Mouse (Mus musculus) T-cell, adult 2 months (primary cell): Measurements from ENCODE around the gene 8030474K03Rik.
"Not testable (repeated sequence)": the region's sequence is repeated elsewhere in the genome, so short reads cannot be mapped to it uniquely, and the experiment has no call there.

ENCODE experiments used
- DNase-seq: peaks from one replicate; pipeline ENCODE4 v3.0.0; 2022; ENCODE audit warnings: low spot score

The 8030474K03Rik gene

DNA sequence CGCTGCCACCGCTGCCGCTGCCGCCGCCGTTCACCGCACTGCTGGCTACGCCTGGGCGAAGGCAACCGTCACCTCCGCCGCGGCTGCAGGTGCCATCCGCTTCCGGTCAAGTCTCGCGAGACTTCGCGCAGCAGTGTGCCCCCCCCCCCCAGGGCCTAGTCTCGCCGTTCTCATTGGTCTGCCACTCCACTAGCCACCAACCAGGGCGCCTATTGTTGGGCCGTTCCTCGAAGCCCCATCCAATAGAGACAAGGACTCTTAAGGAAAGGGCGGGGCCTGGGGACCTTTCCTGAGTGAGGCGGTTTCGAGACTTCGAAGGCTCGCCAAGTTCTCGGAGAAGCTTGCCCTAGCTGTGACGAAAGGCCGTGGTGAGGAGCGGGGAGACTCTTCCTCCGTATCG is at the start of gene 8030474K03Rik, which contains the start of gene Gm4779:
TSS of gene 8030474K03Rik (plus strand) at position 315 of the 400 bp plus-strand sequence.
TSS of gene Gm4779 (minus strand) at position 82 of the 400 bp plus-strand sequence.
- DNase-seq = no peak

GRCm38 (mm10) chrX:101750144-101750543 is 44.3 kb upstream of the 8030474K03Rik start:
- DNase-seq = no peak

- no peak for DNase-seq
Observed at GRCm38 (mm10) chrX:101754478-101754877, 40.0 kb upstream of the 8030474K03Rik start.

- no peak for DNase-seq
Observed at GRCm38 (mm10) chrX:101764621-101765020, 29.8 kb upstream of the 8030474K03Rik start.

GRCm38 (mm10) chrX:101765111-101765510 is 29.3 kb upstream of the 8030474K03Rik start:
- DNase-seq = no peak

GRCm38 (mm10) chrX:101767280-101767679 is 27.2 kb upstream of the 8030474K03Rik start:
- DNase-seq = peak; percentile 18

DNA sequence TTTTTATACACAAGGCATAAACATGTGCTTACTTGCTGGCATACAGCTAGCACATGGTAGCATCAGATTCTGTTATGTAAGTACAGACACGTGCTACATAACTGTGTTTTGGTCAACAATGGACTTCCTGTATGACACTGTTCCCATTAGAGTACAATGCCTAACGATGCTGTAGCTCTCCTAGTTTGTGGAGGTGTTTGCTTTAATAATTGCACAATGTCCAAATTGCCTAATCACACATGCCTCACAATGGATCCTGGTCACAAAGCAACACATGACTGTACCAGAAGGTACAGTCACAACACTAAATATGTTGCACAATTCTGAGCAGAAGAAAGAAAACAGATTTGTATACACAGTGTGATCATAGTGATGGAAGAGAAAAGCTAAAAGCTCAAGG is 25.0 kb upstream of the 8030474K03Rik start:
- DNase-seq = no peak

- no peak for DNase-seq
Observed at GRCm38 (mm10) chrX:101770307-101770706, 24.1 kb upstream of the 8030474K03Rik start.

- peak; percentile 46 for DNase-seq
Observed at GRCm38 (mm10) chrX:101772035-101772434, 22.4 kb upstream of the 8030474K03Rik start.

DNA sequence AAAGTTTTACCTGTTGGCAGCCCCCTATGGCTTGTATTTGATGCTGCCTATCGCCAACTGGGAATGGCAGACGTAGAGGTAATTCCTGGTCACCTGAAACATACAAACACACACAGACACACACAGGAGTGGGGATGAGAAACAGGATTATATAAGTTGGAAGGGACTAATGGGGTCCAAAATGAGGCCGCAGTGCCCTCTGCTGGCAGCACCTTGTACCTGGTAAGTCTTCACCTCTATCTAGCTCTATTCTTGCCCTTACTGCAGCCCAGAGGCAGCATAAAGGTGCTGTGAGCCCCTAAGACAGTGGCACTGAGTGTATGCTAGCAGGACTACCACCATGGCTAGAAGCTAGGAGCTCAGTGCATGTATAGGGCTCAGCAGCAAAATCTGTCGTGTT is 2.9 kb upstream of the 8030474K03Rik start:
- peak; percentile 3 for DNase-seq

DNA sequence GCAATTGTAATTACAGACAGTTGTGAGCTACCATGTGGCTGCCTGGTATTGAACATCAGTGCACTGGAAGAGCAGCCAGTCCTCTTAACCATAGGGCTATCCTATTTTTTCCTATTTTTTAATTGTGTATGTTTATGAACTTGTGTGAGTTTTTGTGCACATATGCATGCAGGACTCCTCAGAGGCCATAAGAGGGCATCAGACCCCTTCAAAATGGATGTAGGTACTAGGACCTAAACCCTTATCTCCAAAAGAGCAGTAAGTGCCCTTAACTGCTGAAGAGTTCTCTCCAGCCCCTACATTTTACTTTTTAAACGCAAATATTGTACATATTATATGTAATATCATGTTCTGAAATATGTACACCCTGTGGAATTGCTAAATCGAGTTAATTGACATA is 11.1 kb downstream of the 8030474K03Rik start:
- DNase-seq = no peak

GRCm38 (mm10) chrX:101811750-101812149 is 17.3 kb downstream of the 8030474K03Rik start:
- no peak for DNase-seq

GRCm38 (mm10) chrX:101819163-101819562 is 24.7 kb downstream of the 8030474K03Rik start:
- no peak for DNase-seq

GRCm38 (mm10) chrX:101819980-101820379 is 25.5 kb downstream of the 8030474K03Rik start:
- DNase-seq = not testable (repeated sequence)

DNA sequence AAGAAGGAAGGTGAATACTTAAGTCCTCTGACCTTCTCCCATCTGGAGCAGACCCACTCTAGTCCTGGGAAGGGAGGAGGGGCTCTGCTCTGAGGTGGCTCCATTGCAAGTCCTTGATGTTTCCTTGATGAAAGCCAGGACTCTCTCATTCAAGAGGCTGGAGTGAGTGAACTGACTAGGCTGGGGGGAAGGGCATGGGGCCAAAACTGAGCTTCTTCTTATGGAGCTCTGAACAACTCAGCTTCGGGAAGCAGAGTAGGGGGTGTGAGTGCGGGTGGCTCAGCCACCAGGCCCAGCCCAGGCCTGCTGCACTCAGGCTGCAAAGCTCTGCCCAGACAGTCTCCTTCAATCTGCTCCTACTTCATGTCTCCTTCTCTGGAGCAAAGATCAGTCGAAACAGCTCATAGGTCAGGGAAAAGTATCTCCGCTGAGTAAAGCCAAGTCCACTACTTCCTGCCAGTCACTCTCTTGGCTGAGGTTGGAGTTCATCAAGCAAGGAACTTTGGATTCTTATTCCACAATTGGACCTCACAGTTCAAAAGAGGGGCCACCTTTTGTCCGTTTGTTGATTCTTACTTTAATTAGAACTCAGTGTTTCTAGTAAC is 52.8 kb downstream of the 8030474K03Rik start:
- no peak for DNase-seq
